Mouse (Mus musculus): ENCODE data around the gene Bcl7c.

DNA sequence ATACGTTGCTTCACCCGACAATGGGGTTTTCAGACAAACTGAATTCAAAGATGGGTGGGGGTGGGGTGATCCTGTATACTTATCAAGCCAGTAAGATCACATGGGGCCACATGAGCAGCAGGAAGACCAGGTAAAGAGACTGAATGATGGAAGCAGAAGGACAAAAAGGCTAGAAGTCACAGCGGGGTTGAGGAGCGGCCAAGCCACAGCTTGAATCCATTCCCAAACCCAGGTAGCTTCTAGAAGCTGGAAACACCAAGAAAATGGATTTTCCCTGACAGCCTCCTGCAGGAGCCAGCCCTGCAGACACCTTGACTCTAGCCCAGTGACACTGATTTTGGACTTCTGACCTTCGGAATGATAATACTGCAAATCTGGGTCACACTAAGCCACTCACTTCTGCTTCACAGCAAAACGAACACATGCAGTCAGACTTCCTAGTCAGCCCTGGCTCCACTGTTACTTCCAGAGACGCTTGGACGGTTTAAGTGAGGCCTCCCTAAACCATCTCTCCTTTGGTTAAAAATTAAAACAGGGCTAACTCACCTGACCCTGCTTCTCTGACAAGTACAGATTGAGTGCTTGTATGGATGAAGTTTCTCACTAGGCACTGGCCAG is 5.1 kb downstream of the Bcl7c start:
- TF ChIP-seq CTCF (IDR thresholded peaks at IDR 0.05) (no peak), EP300 (IDR thresholded peaks at IDR 0.05) (no peak)
